Mouse (Mus musculus) ES-E14 (cell line): ENCODE results near the gene Ogg1.

Source experiments
- CHD2 ChIP-seq: IDR thresholded peaks from 2 replicates; pipeline ENCODE4 v1.6.1; 2014; ENCODE audit warnings: mild to moderate bottlenecking, low read depth, low read length, inconsistent platforms
- ZC3H11A ChIP-seq: IDR thresholded peaks from 2 replicates; pipeline ENCODE4 v1.6.1; 2012; ENCODE audit warnings: low read depth, mild to moderate bottlenecking, inconsistent platforms, low read length, borderline replicate concordance
- ZNF384 ChIP-seq: IDR thresholded peaks from 2 replicates; pipeline ENCODE4 v1.6.1; 2012; ENCODE audit warnings: low read depth, low read length, inconsistent platforms

DNA sequence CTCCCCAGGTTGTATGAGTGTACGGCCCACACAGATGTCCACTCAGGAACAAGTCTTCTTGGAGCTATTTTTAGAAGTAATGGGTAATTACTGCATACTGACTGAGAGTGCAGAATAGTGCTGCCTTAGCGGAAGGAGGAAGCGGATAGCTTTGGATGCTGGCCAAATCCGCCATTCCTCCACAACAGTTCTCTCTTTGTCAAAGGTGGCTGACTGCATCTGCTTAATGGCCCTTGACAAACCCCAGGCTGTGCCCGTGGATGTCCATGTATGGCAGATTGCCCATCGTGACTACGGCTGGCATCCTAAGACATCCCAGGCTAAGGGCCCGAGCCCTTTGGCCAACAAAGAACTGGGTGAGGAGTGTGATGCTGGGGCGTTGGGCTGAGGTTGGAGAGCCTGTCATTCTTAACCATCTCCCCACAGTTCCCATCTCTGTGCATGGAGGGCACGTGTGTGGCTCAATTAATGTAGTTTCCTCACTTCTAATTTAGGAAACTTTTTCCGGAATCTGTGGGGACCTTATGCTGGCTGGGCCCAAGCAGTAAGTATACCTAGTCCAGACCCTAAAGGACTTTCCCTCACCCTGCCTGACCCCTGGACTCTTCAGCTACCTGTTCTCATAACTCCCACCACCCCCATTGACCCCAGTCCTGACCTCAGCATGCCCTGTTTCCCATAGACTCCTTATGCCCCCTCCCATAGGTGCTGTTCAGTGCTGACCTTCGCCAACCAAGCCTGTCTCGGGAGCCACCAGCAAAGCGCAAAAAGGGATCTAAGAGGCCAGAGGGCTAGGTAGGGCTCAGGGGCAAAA, 6.6 kb downstream of the Ogg1 start:
- TF ChIP-seq ZC3H11A, result no peak
- no peak for TF ChIP-seq ZNF384
- TF ChIP-seq CHD2, result no peak
